In the genomic region with DNA sequence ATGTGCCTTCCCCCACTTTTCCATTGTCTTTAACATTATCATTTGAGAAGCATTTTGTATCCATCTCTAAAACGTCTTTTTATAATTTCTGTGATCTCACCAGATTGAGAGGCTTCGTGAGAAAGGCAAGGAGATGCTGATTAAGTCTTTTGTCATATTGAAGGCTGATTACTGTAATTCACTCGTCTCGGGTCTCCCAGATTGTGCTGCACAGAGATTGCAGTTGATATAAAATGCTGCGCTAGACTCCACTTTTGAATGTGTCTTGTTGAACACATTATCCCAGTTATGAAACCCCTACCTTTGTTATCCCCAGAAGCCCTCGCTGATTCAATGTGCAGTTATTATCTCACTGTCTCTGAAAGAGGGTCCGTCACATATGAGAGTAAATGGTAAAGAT, we compare ENCODE assay signal across 28 mouse cellular contexts.
"Had no signal": no experiment of that assay in that cellular context is flagged by ENCODE, and none has a peak within 500 bp of the region (broad histone marks: within the 10 kb centered on the region; RNA-seq: fewer than 3 reads in every experiment).

No protein-coding gene starts in this region.

- ATAC-seq: hindbrain, postnatal 0 days; intestine, embryonic 16.5 days; liver, postnatal 0 days had no signal

- H3K36me3 ChIP-seq: heart, embryonic 13.5 days; heart, embryonic 15.5 days; hindbrain, embryonic 13.5 days; hindbrain, embryonic 15.5 days; kidney, embryonic 15.5 days; limb, embryonic 10.5 days; limb, embryonic 12.5 days; liver, embryonic 13.5 days; liver, embryonic 15.5 days had no signal

- H3K27me3 ChIP-seq: heart, embryonic 13.5 days; heart, embryonic 15.5 days; hindbrain, embryonic 13.5 days; hindbrain, embryonic 15.5 days; kidney, embryonic 15.5 days; limb, embryonic 12.5 days; liver, embryonic 13.5 days; liver, embryonic 15.5 days had no signal

- H3K4me2 ChIP-seq: heart, embryonic 11.5 days; heart, embryonic 13.5 days; heart, embryonic 15.5 days; hindbrain, embryonic 13.5 days; hindbrain, embryonic 15.5 days; kidney, embryonic 15.5 days; limb, embryonic 12.5 days; liver, embryonic 11.5 days; liver, embryonic 13.5 days; liver, embryonic 15.5 days had no signal

- H3K9ac ChIP-seq: heart, embryonic 13.5 days; heart, embryonic 15.5 days; hindbrain, embryonic 13.5 days; hindbrain, embryonic 15.5 days; kidney, embryonic 15.5 days; limb, embryonic 12.5 days; liver, embryonic 13.5 days; liver, embryonic 15.5 days; liver, postnatal 0 days had no signal

- H3K27ac ChIP-seq: heart, adult 2 months; heart, embryonic 13.5 days; heart, embryonic 15.5 days; hindbrain, embryonic 13.5 days; hindbrain, embryonic 15.5 days; hindbrain, postnatal 0 days; kidney, embryonic 15.5 days; kidney, postnatal 0 days; left cerebral cortex, adult 2 months; limb, embryonic 10.5 days; limb, embryonic 12.5 days; liver, embryonic 13.5 days; liver, embryonic 15.5 days had no signal

- H3K9me3 ChIP-seq: heart, embryonic 13.5 days; heart, embryonic 15.5 days; hindbrain, embryonic 13.5 days; hindbrain, embryonic 15.5 days; kidney, embryonic 15.5 days; limb, embryonic 10.5 days; limb, embryonic 12.5 days; liver, embryonic 13.5 days; liver, embryonic 15.5 days had no signal

- H3K4me3 ChIP-seq: heart, adult 2 months; heart, embryonic 13.5 days; heart, embryonic 15.5 days; hindbrain, embryonic 13.5 days; hindbrain, embryonic 15.5 days; kidney, embryonic 15.5 days; left cerebral cortex, adult 2 months; limb, embryonic 10.5 days; limb, embryonic 12.5 days; liver, embryonic 13.5 days; liver, embryonic 15.5 days had no signal

- DNase-seq: gastrocnemius, postnatal 14 days; gastrocnemius, postnatal 36 days; heart, adult 11 months; heart, adult 2 months; heart, postnatal 14 days; heart, postnatal 36 days; kidney, adult 11 months; kidney, adult 2 months; kidney, adult 9 months; kidney, postnatal 14 days; kidney, postnatal 36 days; liver; liver, embryonic 13.5 days; liver, postnatal 0 days had no signal

- H3K4me1 ChIP-seq: heart, embryonic 13.5 days; heart, embryonic 15.5 days; hindbrain, embryonic 13.5 days; hindbrain, embryonic 15.5 days; kidney, embryonic 15.5 days; limb, embryonic 10.5 days; limb, embryonic 12.5 days; liver, embryonic 13.5 days; liver, embryonic 15.5 days had no signal
